Mouse (Mus musculus) megakaryocyte, embryonic 14.5 days (primary cell): ENCODE data around the gene Tmem45b. TPM values are rescaled to one million over a fixed set of nuclear protein-coding genes. Genes with fewer than 3 reads are reported as not detected.

Experiments
- H3K27me3 ChIP-seq: replicated peaks from 2 replicates; pipeline ENCODE3; 2012; ENCODE audit warnings: inconsistent platforms
- H3K36me3 ChIP-seq: replicated peaks from 2 replicates; pipeline ENCODE3; 2012; ENCODE audit warnings: low read length, inconsistent platforms, mixed read lengths
- H3K4me1 ChIP-seq: 2 replicates; pipeline ENCODE4 v1.6.1; 2012; ENCODE audit warnings: inconsistent platforms
- H3K4me3 ChIP-seq: replicated peaks from 2 replicates; pipeline ENCODE3; 2012; ENCODE audit warnings: moderate library complexity, mild to moderate bottlenecking, inconsistent platforms
- H3K9me3 ChIP-seq: 2 replicates; pipeline ENCODE4 v1.6.1; 2012; ENCODE audit warnings: inconsistent platforms
- FLI1 ChIP-seq: IDR thresholded peaks from 2 replicates; pipeline ENCODE4 v1.6.1; 2012; ENCODE audit warnings: low read length, inconsistent platforms, mixed read lengths
- GATA1 ChIP-seq: IDR thresholded peaks from 3 replicates; pipeline ENCODE4 v1.6.1; 2012; ENCODE audit warnings: mixed read lengths, low read length, inconsistent platforms, borderline replicate concordance
- polyA plus RNA-seq: library from polyadenylated mRNA; stranded (reverse); fragments of >175 nt; gene quantifications from 2 replicates; pipeline ENCODE4 v1.2.3, GENCODE M21; 2012; ENCODE audit warnings: low replicate concordance; ENCODE audit not compliant: insufficient read depth

Tmem45b gene
- polyA plus RNA-seq, 1 experiment = not detected

- no peaks in the 10 kb centered on the region for H3K9me3 ChIP-seq
- H3K36me3 ChIP-seq = peaks cover 19% of the 10 kb centered on the region
- no peak overlapping the region for H3K4me3 ChIP-seq
- TF ChIP-seq FLI1 (no peak), GATA1 (no peak)
- no peaks in the 10 kb centered on the region for H3K4me1 ChIP-seq
- no peaks in the 10 kb centered on the region for H3K27me3 ChIP-seq
Observed at GRCm38 (mm10) chr9:31376661-31377060, 87.6 kb downstream of the Tmem45b start.

Other genes with a start within 250 kb of the Tmem45b start
- gene Prdm10, start 183.9 kb downstream of the Tmem45b start, polyA plus RNA-seq = 0.40 and 0.84 TPM in 2 replicates
- gene Nfrkb, start 78.3 kb downstream of the Tmem45b start, polyA plus RNA-seq = 5.4 and 6.0 TPM in 2 replicates